Comparison of ENCODE assay signal across 8 mouse cellular contexts in genomic region chr7:144896294-144897218, GRCm38 (mm10). TPM values are rescaled to one million over a fixed set of nuclear protein-coding genes. Genes with fewer than 3 reads are reported as not detected.
A peak's percentile ranks its signal among the peaks of the same experiment; 100 is the strongest.
DNase-seq lines count a peak whose midpoint lies in the region; ATAC-seq and TF ChIP-seq lines count a peak whose summit lies in the region.

Gene Fgf15 (plus strand): TSS chr7:144896531.

- H3K27me3 ChIP-seq in heart, postnatal 0 days (ENCODE audit: control insufficient read depth, insufficient read depth, low read length) = peaks cover 59% of the 10 kb centered on the region
- H3K27me3 ChIP-seq in liver, embryonic 14.5 days (ENCODE audit: control insufficient read depth, insufficient read depth, low read length) = peaks cover 55% of the 10 kb centered on the region
- peaks cover 27% of the 10 kb centered on the region for H3K27me3 ChIP-seq in stomach, postnatal 0 days (ENCODE audit: control insufficient read depth, insufficient read depth, low read length)

- WGBS in heart, postnatal 0 days = 1% methylated on average over 65 of the region's 65 CpGs
- under 1% methylated on average over 65 of the region's 65 CpGs for WGBS in liver, embryonic 14.5 days (ENCODE audit: insufficient replicate concordance)
- 1% methylated on average over 65 of the region's 65 CpGs for WGBS in stomach, postnatal 0 days

- ATAC-seq in heart, postnatal 0 days (ENCODE audit: insufficient read depth, low read depth) = 0 out of 2 replicates have a peak, but pooled peaks have one; percentile 12
- no peak for ATAC-seq in liver, embryonic 14.5 days (ENCODE audit: insufficient read depth)
- ATAC-seq in stomach, postnatal 0 days (ENCODE audit: low FRiP score, low TSS enrichment) = peak; percentile 19; the same call in 1 of the 2 replicates

- H3K9me3 ChIP-seq in heart, postnatal 0 days (replicated peaks; ENCODE audit: control insufficient read depth, low read length) = no peaks in the 10 kb centered on the region
- H3K9me3 ChIP-seq in liver, embryonic 14.5 days (ENCODE audit: control insufficient read depth, low read length) = no peaks in the 10 kb centered on the region
- H3K9me3 ChIP-seq in stomach, postnatal 0 days (ENCODE audit: control insufficient read depth, low read length) = no peaks in the 10 kb centered on the region

- TF ChIP-seq EP300 in heart, postnatal 0 days (IDR thresholded peaks at IDR 0.05; ENCODE audit: low read depth) = no peak
- TF ChIP-seq EP300 in liver, embryonic 14.5 days (IDR thresholded peaks at IDR 0.05; ENCODE audit: low read depth) = no peak
- no peak for TF ChIP-seq EP300 in stomach, postnatal 0 days (optimal IDR thresholded peaks at IDR 0.05)

- H3K36me3 ChIP-seq in heart, postnatal 0 days (replicated peaks; ENCODE audit: control insufficient read depth, insufficient read depth, low read length) = no peaks in the 10 kb centered on the region
- no peaks in the 10 kb centered on the region for H3K36me3 ChIP-seq in liver, embryonic 14.5 days (replicated peaks; ENCODE audit: control insufficient read depth, insufficient read depth, low read depth)
- no peaks in the 10 kb centered on the region for H3K36me3 ChIP-seq in stomach, postnatal 0 days (ENCODE audit: control insufficient read depth, insufficient read depth, low read length)

- peak within 1 kb of the TSS; percentile 38 for H3K4me3 ChIP-seq in heart, postnatal 0 days (ENCODE audit: low read depth, low read length)
- peak within 1 kb of the TSS; percentile 25 to 37 for H3K4me3 ChIP-seq in liver, embryonic 14.5 days (ENCODE audit: insufficient read depth in 1 of 2, low read depth in 2 of 2, low read length in 2 of 2)
- H3K4me3 ChIP-seq in stomach, postnatal 0 days (ENCODE audit: low read depth, low read length) = peak within 1 kb of the TSS; percentile 40

- peak within 1 kb of the TSS; percentile 62 for H3K4me2 ChIP-seq in heart, postnatal 0 days (ENCODE audit: low read depth, low read length)
- H3K4me2 ChIP-seq in liver, embryonic 14.5 days (ENCODE audit: low read depth) = peak within 1 kb of the TSS; percentile 68
- peak within 1 kb of the TSS; percentile 66 for H3K4me2 ChIP-seq in stomach, postnatal 0 days (replicated peaks; ENCODE audit: low read depth)

- no peak within 1 kb of the TSS for H3K9ac ChIP-seq in heart, postnatal 0 days (replicated peaks; ENCODE audit: low read depth, low read length)
- H3K9ac ChIP-seq in liver, embryonic 14.5 days (replicated peaks) = no peak within 1 kb of the TSS
- H3K9ac ChIP-seq in stomach, postnatal 0 days (ENCODE audit: low read length) = 0 out of 2 replicates have a peak within 1 kb of the TSS, but pooled peaks have one; percentile 18

- peak; percentile 13 for DNase-seq in left cerebral cortex, postnatal 4 days
- no peak for DNase-seq in left cerebral cortex, adult 8-10 months (ENCODE audit: low spot score in 2 of 2)
- DNase-seq in brain, adult 2 months (ENCODE audit: low read depth, low spot score) = peak; percentile 14
- no peak for DNase-seq in heart, postnatal 0 days (ENCODE audit: low spot score)
- no peak for DNase-seq in liver, embryonic 14.5 days (ENCODE audit: low read depth in 3 of 3, low spot score in 3 of 3)
- DNase-seq in stomach, postnatal 0 days (ENCODE audit: low spot score) = no peak
- DNase-seq in frontal cortex, postnatal 25 days (ENCODE audit: low spot score in 2 of 2) = no peak
- DNase-seq in left cerebral cortex, adult 11 months (ENCODE audit: low spot score) = no peak

- TF ChIP-seq CTCF in heart, postnatal 0 days (IDR thresholded peaks at IDR 0.05; ENCODE audit: low read depth) = no peak
- TF ChIP-seq CTCF in liver, embryonic 14.5 days (IDR thresholded peaks at IDR 0.05; ENCODE audit: low read depth) = no peak
- TF ChIP-seq CTCF in stomach, postnatal 0 days (IDR thresholded peaks at IDR 0.05; ENCODE audit: low read depth) = no peak

- intact Hi-C loops in left cerebral cortex, postnatal 4 days (cut with DNase I) = loop anchor here (5.0 kb wide), 1 partner anchor 309 kb away; no protein-coding TSS in a partner anchor

- H3K27ac ChIP-seq in heart, postnatal 0 days (ENCODE audit: low read depth) = no peak within 1 kb of the TSS
- no peak within 1 kb of the TSS for H3K27ac ChIP-seq in liver, embryonic 14.5 days
- no peak within 1 kb of the TSS for H3K27ac ChIP-seq in stomach, postnatal 0 days (replicated peaks)

- peaks cover 10% of the 10 kb centered on the region for H3K4me1 ChIP-seq in heart, postnatal 0 days (ENCODE audit: control insufficient read depth, insufficient read depth)
- H3K4me1 ChIP-seq in liver, embryonic 14.5 days (replicated peaks; ENCODE audit: control insufficient read depth in 2 of 2, insufficient read depth in 2 of 2, low read length in 1 of 2) = no peaks in the 10 kb centered on the region
- H3K4me1 ChIP-seq in stomach, postnatal 0 days (replicated peaks; ENCODE audit: control insufficient read depth, insufficient read depth) = peaks cover 5% of the 10 kb centered on the region; the same call in 1 of the 2 replicates

RNA-seq across cellular contexts. Expression of gene Fgf15, which starts in this region (rescaled TPM):
- total RNA-seq in left cerebral cortex, postnatal 4 days (2021) = under 1 TPM; 0.26 to 0.62 TPM
- not detected for total RNA-seq in left cerebral cortex, adult 8-10 months (2022)
- total RNA-seq in heart, postnatal 0 days (2014; rRNA removed; ENCODE audit: low replicate concordance) = not detected in 2 replicates
- polyA plus RNA-seq in heart, postnatal 0 days (2015; fragmentation: Nextera tagmentation; extraction: Ambion mirVana) = not detected in 2 replicates
- 0.02 and 0.09 TPM in 2 replicates for polyA plus RNA-seq in liver, embryonic 14.5 days (2012; rRNA removed)
- polyA plus RNA-seq in liver, embryonic 14.5 days (2014; fragmentation: Nextera tagmentation; extraction: Ambion mirVana) = not detected in 2 replicates
- polyA plus RNA-seq in stomach, postnatal 0 days (2015; fragmentation: Nextera tagmentation; extraction: Ambion mirVana) = not detected in 2 replicates

Comparison
In these comparisons a context has a peak if more than half of its experiments do, and no peak if none do; other contexts are left out.
1. Peak in DNase-seq in left cerebral cortex, postnatal 4 days; RNA of the gene not detected or under 1 TPM.
2. Peak in ATAC-seq, H3K4me3 ChIP-seq and H3K4me2 ChIP-seq in heart, postnatal 0 days; RNA of the gene not detected or under 1 TPM.
3. Peak in ATAC-seq, H3K4me3 ChIP-seq, H3K9ac ChIP-seq and H3K4me2 ChIP-seq in stomach, postnatal 0 days; RNA of the gene not detected or under 1 TPM.